Mouse (Mus musculus) embryonic facial prominence, embryonic 15.5 days (tissue): ENCODE results near the gene Gdnf. TPM values are rescaled to one million over a fixed set of nuclear protein-coding genes. Genes with fewer than 3 reads are reported as not detected.

Experiments
- ATAC-seq: fragments of 200-750 bp; cut with Nextera tagmentation; 2 replicates; pipeline ENCODE4 v1.8.0; 2017; ENCODE audit warnings: low read depth, moderate TSS enrichment; ENCODE audit not compliant: insufficient number of reproducible peaks, low FRiP score, low TSS enrichment
- H3K27ac ChIP-seq: fragments of 300-500 bp; sonication (generic); replicated peaks from 2 replicates; pipeline ENCODE4 v1.5.1; 2015; ENCODE audit warnings: mild to moderate bottlenecking, inconsistent platforms
- H3K27me3 ChIP-seq: fragments of 300-500 bp; sonication (generic); 2 replicates; pipeline ENCODE4 v1.6.1; 2015; ENCODE audit warnings: inconsistent platforms
- H3K36me3 ChIP-seq: fragments of 300-500 bp; sonication (generic); 2 replicates; pipeline ENCODE4 v1.6.1; 2015; ENCODE audit warnings: mild to moderate bottlenecking, inconsistent platforms
- H3K4me1 ChIP-seq: fragments of 300-500 bp; sonication (generic); 2 replicates; pipeline ENCODE4 v1.6.1; 2015; ENCODE audit warnings: inconsistent platforms
- H3K4me2 ChIP-seq: fragments of 300-500 bp; sonication (generic); replicated peaks from 2 replicates; pipeline ENCODE4 v1.6.1; 2015; ENCODE audit warnings: mild to moderate bottlenecking, inconsistent platforms
- H3K4me3 ChIP-seq: fragments of 300-500 bp; sonication (generic); replicated peaks from 2 replicates; pipeline ENCODE4 v1.5.1; 2015; ENCODE audit warnings: mild to moderate bottlenecking, inconsistent platforms
- H3K9ac ChIP-seq: fragments of 300-500 bp; sonication (generic); 2 replicates; pipeline ENCODE4 v1.6.1; 2015; ENCODE audit warnings: inconsistent platforms
- H3K9me3 ChIP-seq: fragments of 300-500 bp; sonication (generic); replicated peaks from 2 replicates; pipeline ENCODE4 v1.6.1; 2016; ENCODE audit warnings: inconsistent platforms
- WGBS: fragments of 180-500 bp; shearing (Covaris S2); methylation state at CpG from one replicate; pipeline ENCODE4 v1.1.7; 2015; 5-methylcytosine and 5-hydroxymethylcytosine counted together
- polyA plus RNA-seq: library from polyadenylated mRNA; unstranded; fragments of >200 nt; fragmentation: Nextera tagmentation; extraction: Ambion mirVana; gene quantifications from 2 replicates; pipeline ENCODE4 v1.2.1, GENCODE M21; 2015

The Gdnf gene
- polyA plus RNA-seq, 1 experiment from 2014 or later = 1.3 TPM

GRCm38 (mm10) chr15:7814917-7815316 lies 4.3 kb downstream of the Gdnf start:
- peak overlapping the region; percentile 23; the same call in 1 of the 2 replicates for H3K4me3 ChIP-seq
- no peaks in the 10 kb centered on the region for H3K36me3 ChIP-seq
- no peak for ATAC-seq
- peaks cover 51% of the 10 kb centered on the region for H3K4me1 ChIP-seq
- H3K9me3 ChIP-seq = no peaks in the 10 kb centered on the region
- no peak overlapping the region for H3K27ac ChIP-seq
- 8% methylated on average over 13 of the region's 13 CpGs for WGBS
- H3K9ac ChIP-seq = no peak overlapping the region
- peaks cover 91% of the 10 kb centered on the region for H3K27me3 ChIP-seq
- peak overlapping the region; percentile 39; the same call in 1 of the 2 replicates for H3K4me2 ChIP-seq

GRCm38 (mm10) chr15:7815521-7815944 lies 4.9 kb downstream of the Gdnf start:
- Histone ChIP-seq H3K4me3 (peak overlapping the region; percentile 23), H3K9ac (no peak overlapping the region), H3K4me1 (peaks cover 45% of the 10 kb centered on the region), H3K4me2 (peak overlapping the region; percentile 39), H3K27me3 (peaks cover 87% of the 10 kb centered on the region), H3K9me3 (no peaks in the 10 kb centered on the region), H3K27ac (no peak overlapping the region), H3K36me3 (no peaks in the 10 kb centered on the region)
- no peak; the same call in 1 of the 2 replicates for ATAC-seq
- 4% methylated on average over 36 of the region's 36 CpGs for WGBS

DNA sequence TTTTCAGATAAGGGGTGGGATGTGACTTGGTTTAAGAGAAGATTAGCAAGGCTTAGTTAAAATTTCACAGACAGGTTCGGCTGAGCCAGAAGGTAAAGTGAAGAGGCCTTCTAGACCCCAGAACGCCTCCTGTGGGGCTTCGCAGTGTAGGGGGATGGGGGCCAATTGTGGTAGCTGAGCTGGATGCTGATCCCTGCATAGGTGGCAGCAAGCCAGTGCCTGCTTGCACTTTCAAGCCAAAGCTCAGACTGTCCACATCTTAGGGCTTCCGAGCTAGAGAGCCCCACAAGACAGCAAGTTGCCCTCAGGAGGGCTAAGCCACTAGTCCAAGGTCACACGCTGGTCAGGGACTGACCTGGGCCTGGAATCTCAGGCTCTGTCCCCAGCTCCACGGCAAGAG lies 13.2 kb downstream of the Gdnf start:
- no peak overlapping the region for H3K4me3 ChIP-seq
- 64% methylated on average over 6 of the region's 6 CpGs for WGBS
- no peak overlapping the region for H3K4me2 ChIP-seq
- H3K27me3 ChIP-seq = peaks cover 8% of the 10 kb centered on the region; the same call in 1 of the 2 replicates
- H3K27ac ChIP-seq = no peak overlapping the region
- H3K4me1 ChIP-seq = no peaks in the 10 kb centered on the region
- H3K9me3 ChIP-seq = no peaks in the 10 kb centered on the region
- ATAC-seq = no peak
- no peak overlapping the region for H3K9ac ChIP-seq
- no peaks in the 10 kb centered on the region for H3K36me3 ChIP-seq

DNA sequence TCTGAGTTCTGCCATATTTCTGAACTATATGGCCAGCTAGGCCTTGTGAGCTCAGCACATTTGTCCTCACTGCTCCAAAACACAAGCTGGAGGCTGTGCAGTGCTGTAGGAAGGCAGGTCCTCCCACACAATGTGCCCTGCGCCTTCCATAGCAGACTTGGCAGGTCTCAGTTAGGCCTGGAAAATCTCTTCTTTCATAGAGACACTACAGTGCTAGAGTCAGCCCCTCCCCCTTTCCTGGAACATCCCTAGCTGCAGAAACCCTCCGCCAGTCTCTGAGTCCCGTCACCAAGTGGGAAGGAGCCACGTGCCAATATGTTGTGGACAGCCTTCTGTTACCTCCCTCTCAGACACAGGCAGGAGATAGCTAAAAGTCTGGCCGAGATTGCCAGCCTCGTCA lies 14.9 kb downstream of the Gdnf start:
- H3K4me3 ChIP-seq = no peak overlapping the region
- WGBS = 50% methylated on average over 6 of the region's 6 CpGs
- H3K36me3 ChIP-seq = no peaks in the 10 kb centered on the region
- no peak for ATAC-seq
- no peak overlapping the region for H3K9ac ChIP-seq
- H3K4me1 ChIP-seq = no peaks in the 10 kb centered on the region
- H3K27ac ChIP-seq = no peak overlapping the region
- H3K9me3 ChIP-seq = no peaks in the 10 kb centered on the region
- H3K4me2 ChIP-seq = no peak overlapping the region
- no peaks in the 10 kb centered on the region for H3K27me3 ChIP-seq

- ATAC-seq = no peak
- no peaks in the 10 kb centered on the region for H3K9me3 ChIP-seq
These were observed 24.8 kb downstream of the Gdnf start for GRCm38 (mm10) chr15:7835404-7835803.

DNA sequence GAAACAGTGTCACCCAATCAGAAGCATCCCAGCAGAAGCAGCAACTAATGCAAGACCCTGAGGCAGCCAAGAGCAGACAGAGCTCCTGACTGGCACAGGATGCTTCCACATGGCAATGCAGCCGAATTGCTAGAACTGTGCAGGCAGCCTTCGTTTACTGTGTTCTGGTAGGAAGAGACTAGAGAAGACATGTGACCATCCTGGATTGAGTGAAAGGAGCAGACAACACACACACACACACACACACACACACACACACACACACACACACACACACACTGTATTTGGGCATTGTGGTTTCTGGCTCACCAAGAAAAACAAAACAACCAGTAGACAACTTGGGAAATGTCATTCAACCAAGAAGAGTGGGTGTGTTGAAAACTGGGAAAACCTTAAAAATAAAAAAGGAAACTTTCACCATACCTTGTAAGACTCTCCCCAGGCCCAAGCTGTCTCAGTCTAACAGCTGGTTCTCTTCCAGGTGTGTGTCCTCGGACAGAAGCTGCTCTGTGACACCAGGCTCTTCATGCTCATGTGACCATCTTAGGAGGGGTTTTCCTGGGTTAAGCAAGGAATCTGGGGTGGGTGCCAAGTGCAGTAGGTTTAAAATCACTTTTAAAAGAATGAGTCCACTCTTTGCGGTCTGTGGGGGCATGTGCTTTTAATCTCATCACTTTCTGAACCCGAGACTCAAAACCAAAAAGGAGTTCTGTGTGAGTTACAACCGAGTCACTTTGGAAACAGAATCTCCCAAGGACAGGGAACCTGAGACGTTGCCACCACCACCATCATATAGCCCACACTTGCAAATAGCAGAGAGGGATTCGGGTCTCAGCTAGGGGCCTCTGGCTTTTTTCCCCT lies 27.6 kb downstream of the Gdnf start:
- peak overlapping the region; percentile 34 for H3K4me2 ChIP-seq
- peaks cover 8% of the 10 kb centered on the region; the same call in 1 of the 2 replicates for H3K36me3 ChIP-seq
- peaks cover 13% of the 10 kb centered on the region for H3K4me1 ChIP-seq
- no peak overlapping the region for H3K4me3 ChIP-seq
- H3K27me3 ChIP-seq = no peaks in the 10 kb centered on the region
- no peak overlapping the region; the same call in 1 of the 2 replicates for H3K27ac ChIP-seq
- no peak overlapping the region for H3K9ac ChIP-seq
- H3K9me3 ChIP-seq = no peaks in the 10 kb centered on the region
- WGBS = 21% methylated on average over 8 of the region's 8 CpGs
- peak; percentile 34; the same call in 1 of the 2 replicates for ATAC-seq

More at GRCm38 (mm10) chr15:7835404-7835803, 24.8 kb downstream of the Gdnf start:
- 77% methylated on average over 9 of the region's 9 CpGs for WGBS
- no peak overlapping the region for H3K4me3 ChIP-seq
- H3K27ac ChIP-seq = no peak overlapping the region
- H3K9ac ChIP-seq = no peak overlapping the region
- peaks cover 8% of the 10 kb centered on the region; the same call in 1 of the 2 replicates for H3K36me3 ChIP-seq
- H3K27me3 ChIP-seq = no peaks in the 10 kb centered on the region
- no peak overlapping the region for H3K4me2 ChIP-seq
- H3K4me1 ChIP-seq = peaks cover 13% of the 10 kb centered on the region

DNA sequence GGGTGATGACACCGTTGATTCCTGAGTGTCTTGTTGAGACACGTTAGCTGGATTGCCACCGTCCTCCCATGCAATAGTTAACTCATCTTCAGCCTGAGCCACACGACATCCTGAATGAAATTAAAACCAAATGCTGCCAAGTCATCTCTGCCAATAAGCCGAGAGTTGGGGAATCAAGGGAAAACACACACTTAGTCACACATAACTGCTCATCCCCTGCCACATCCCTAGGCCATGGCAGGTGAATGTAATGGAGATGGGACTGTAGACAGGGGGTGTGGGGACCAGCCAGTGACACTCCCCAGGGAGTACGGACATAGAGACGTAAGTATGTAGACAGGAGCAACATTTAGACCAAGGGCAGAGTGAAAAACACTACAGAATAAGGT lies 28.3 kb downstream of the Gdnf start:
- Histone ChIP-seq H3K4me2 (peak overlapping the region; percentile 34), H3K9me3 (no peaks in the 10 kb centered on the region), H3K27me3 (no peaks in the 10 kb centered on the region), H3K27ac (no peak overlapping the region), H3K9ac (no peak overlapping the region), H3K36me3 (peaks cover 8% of the 10 kb centered on the region; the same call in 1 of the 2 replicates), H3K4me3 (no peak overlapping the region), H3K4me1 (peaks cover 13% of the 10 kb centered on the region)
- ATAC-seq = no peak
- 17% methylated on average over 7 of the region's 7 CpGs for WGBS

GRCm38 (mm10) chr15:7841664-7842063 lies 31.0 kb downstream of the Gdnf start:
- Histone ChIP-seq H3K4me3 (no peak overlapping the region), H3K4me1 (peaks cover 13% of the 10 kb centered on the region), H3K27ac (no peak overlapping the region), H3K9me3 (no peaks in the 10 kb centered on the region), H3K27me3 (no peaks in the 10 kb centered on the region), H3K36me3 (no peaks in the 10 kb centered on the region), H3K9ac (no peak overlapping the region), H3K4me2 (no peak overlapping the region)
- WGBS = 67% methylated on average over 1 of the region's 1 CpGs
- ATAC-seq = no peak

DNA sequence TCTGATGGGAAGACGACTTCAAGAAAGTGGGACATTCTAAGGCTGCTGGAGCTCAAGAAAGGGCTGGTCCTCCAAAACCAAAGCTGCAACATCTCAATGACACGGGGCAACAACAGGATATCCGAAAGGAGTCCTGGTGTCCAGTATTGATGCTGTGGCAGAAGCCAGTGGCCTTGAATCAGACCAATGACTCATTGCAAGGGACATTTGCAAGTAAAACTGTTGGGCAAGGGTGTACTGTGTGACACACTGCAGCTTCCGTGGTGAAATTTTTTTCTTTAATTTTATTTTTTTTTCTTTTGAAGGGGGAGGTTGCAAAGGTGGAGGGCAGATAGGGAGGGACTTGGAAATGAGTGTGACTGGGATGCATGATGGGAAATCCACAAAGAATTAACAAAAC lies 31.8 kb downstream of the Gdnf start:
- Histone ChIP-seq H3K9ac (no peak overlapping the region), H3K36me3 (no peaks in the 10 kb centered on the region), H3K4me1 (peaks cover 13% of the 10 kb centered on the region), H3K27ac (no peak overlapping the region), H3K9me3 (no peaks in the 10 kb centered on the region), H3K27me3 (no peaks in the 10 kb centered on the region), H3K4me2 (no peak overlapping the region), H3K4me3 (no peak overlapping the region)
- ATAC-seq = no peak
- WGBS = 84% methylated on average over 4 of the region's 4 CpGs

- Histone ChIP-seq H3K4me2 (no peak overlapping the region), H3K9me3 (no peaks in the 10 kb centered on the region), H3K27me3 (no peaks in the 10 kb centered on the region), H3K4me3 (no peak overlapping the region), H3K9ac (no peak overlapping the region), H3K27ac (no peak overlapping the region), H3K36me3 (no peaks in the 10 kb centered on the region), H3K4me1 (no peaks in the 10 kb centered on the region)
- ATAC-seq = peak; percentile 24; the same call in 1 of the 2 replicates
- WGBS = 65% methylated on average over 13 of the region's 13 CpGs
These were observed 46.8 kb downstream of the Gdnf start for GRCm38 (mm10) chr15:7857418-7857817.

DNA sequence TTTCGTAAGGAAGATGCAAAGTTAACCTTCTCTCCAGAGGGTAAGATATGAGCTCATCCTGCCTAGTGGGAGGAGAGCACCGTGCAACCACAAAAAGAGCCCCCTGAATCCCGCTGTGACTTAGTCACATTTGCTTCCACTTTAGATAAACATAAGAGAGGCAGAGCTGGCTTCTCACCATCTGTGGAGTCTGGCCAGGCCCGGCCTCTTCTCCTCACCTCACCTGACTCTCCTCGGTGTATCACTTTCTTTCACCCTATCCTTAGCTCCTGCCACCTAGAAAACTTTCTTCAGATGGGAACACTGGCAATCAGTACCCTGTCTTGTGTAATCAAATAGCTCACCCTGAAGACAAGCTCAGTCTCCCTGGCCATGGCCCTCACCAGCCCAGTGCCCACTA lies 48.2 kb downstream of the Gdnf start:
- Histone ChIP-seq H3K4me3 (no peak overlapping the region), H3K9me3 (no peaks in the 10 kb centered on the region), H3K9ac (no peak overlapping the region), H3K36me3 (no peaks in the 10 kb centered on the region), H3K4me1 (no peaks in the 10 kb centered on the region), H3K27ac (no peak overlapping the region), H3K27me3 (no peaks in the 10 kb centered on the region), H3K4me2 (no peak overlapping the region)
- 67% methylated on average over 5 of the region's 5 CpGs for WGBS
- no peak for ATAC-seq
